Mouse (Mus musculus): ENCODE measurements around the gene Ces1d. TPM values are rescaled to one million over a fixed set of nuclear protein-coding genes. Genes with fewer than 3 reads are reported as not detected.

The Ces1d gene
- polyA plus RNA-seq, 1 experiment, result not detected

DNA sequence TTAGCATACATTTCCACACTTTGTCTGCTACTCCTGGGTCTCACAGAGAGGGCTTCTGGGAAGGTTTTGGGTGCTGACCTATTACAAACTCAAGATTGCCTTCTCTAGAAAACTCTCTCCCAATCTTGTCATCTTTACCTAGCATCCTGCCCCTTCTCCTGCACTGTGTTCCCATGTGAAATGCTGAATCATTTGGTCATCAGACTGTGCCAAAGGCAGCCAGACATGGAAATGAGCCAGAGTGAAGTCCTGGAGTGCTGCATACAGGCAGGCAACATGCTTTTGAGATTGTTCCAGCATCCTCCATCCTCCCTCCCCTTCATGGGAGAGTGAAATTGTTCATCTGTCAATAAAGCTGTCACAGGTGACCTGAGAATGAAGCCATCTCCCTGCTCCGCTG is 46.2 kb downstream of the Ces1d start:
- TF ChIP-seq CTCF (IDR thresholded peaks at IDR 0.05; ENCODE audit: low read depth, low read length) (no peak), POLR2A (IDR thresholded peaks at IDR 0.05; ENCODE audit: borderline replicate concordance, low read depth, low read length) (no peak)
- H3K27ac ChIP-seq (ENCODE audit: insufficient read depth, low read depth, low read length), result no peak overlapping the region
- no peak overlapping the region for H3K4me3 ChIP-seq (ENCODE audit: insufficient read depth, low read length)
- no peaks in the 10 kb centered on the region for H3K4me1 ChIP-seq (ENCODE audit: control insufficient read depth, insufficient read depth, low read length)

DNA sequence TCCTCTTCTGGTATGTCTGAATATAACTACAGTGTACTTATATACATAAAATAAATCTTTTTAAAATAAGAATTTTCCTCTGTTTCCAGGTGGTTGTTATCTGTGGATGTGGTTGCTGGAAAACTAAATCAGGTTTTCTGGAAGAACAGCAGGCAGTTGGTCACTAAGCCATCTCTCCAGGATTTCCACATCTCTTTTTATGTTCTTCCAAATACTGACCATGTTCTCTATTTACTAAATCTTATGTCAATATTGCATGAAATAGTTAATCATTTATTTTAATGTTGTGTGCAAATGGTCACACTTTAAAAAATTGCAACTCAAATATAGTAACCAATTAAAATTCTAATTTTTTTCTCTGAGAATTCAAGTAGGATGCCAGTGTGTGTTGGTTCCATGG is 50.3 kb downstream of the Ces1d start:
- Histone ChIP-seq H3K4me1 (ENCODE audit: control insufficient read depth, insufficient read depth, low read length) (no peaks in the 10 kb centered on the region), H3K27ac (ENCODE audit: insufficient read depth, low read depth, low read length) (no peak overlapping the region), H3K4me3 (ENCODE audit: insufficient read depth, low read length) (no peak overlapping the region)
- TF ChIP-seq CTCF (IDR thresholded peaks at IDR 0.05; ENCODE audit: low read depth, low read length) (no peak), POLR2A (IDR thresholded peaks at IDR 0.05; ENCODE audit: borderline replicate concordance, low read depth, low read length) (no peak)

DNA sequence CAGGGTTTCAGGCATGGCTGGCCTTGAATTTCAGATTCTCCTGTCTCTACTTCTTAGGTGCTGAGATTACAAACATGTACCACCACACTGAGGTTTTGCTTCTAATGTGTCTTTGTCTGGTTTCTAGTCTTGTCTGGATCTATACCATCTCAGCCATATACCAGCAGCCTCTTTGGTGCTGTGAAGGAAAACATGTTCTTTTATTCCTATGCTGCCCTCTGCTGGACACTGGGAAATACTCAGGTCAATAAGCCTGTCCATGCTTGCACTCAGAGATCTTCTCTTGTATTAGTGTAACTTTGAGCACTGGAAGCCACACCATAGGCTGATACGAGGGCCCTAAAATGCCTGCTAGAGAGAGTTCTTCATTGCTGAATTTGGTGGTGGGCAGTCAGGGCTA is 56.9 kb downstream of the Ces1d start:
- H3K4me3 ChIP-seq (ENCODE audit: insufficient read depth, low read length), result no peak overlapping the region
- no peak overlapping the region for H3K27ac ChIP-seq (ENCODE audit: insufficient read depth, low read depth, low read length)
- TF ChIP-seq CTCF (IDR thresholded peaks at IDR 0.05; ENCODE audit: low read depth, low read length) (no peak), POLR2A (IDR thresholded peaks at IDR 0.05; ENCODE audit: borderline replicate concordance, low read depth, low read length) (no peak)
- H3K4me1 ChIP-seq (ENCODE audit: control insufficient read depth, insufficient read depth, low read length), result no peaks in the 10 kb centered on the region

DNA sequence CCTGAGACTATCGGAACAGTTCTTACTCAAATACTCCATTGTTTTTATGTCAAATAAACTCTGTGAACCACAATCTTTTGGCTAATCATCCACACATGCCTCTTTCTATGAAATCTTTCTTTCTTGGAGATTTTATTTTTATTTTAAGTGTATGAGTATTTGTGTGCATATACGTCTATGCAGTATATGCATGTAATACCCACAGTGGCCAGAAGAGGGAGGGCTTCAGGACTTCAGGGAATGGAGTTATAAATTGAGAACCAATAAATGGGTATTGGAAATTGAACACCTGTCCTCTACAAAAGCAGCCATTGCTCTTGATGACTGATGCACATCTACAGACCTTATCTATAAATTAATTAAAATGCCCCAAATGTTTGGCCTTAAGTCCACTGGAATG is 65.4 kb downstream of the Ces1d start:
- H3K4me1 ChIP-seq (ENCODE audit: control insufficient read depth, insufficient read depth, low read length), result no peaks in the 10 kb centered on the region

DNA sequence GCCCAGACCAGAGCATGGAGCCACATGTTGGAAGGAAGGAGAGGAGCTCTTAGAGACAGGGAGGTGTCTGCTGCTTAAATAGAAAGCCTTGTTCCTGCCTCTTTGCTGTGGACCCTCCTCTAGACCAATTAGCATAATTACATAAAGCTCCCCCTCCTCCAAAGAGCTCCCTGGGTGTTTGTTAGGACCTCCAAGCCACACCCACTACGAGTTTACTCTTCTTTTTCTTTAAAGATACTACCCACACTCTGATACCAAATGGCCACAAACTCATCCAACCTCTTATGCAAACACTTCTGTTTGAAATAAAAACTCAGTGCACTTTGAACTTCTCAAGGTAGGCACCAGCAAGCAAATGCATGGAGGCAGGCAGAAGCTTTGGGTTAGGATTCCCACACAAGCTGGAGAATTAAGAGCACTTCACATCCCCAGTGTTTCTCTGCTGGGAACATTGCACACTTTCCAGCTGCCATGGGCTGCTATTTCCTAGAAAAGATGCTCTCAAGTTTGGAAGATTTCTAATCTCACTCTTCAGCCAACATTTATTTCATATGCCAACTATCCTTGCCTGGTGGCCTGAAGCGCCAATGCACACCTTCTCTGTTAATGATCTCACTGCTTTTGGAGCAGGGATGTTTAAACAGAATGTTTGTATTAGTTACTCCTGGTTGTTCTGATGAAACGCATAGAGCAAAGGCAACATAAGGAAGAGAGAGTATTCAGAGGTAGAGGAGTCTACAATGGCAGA is 66.2 kb downstream of the Ces1d start, which contains the start of gene Ces1c:
Ces1c (minus strand) TSS at position 51 of the 748 bp plus-strand sequence.
- Histone ChIP-seq H3K4me1 (ENCODE audit: control insufficient read depth, insufficient read depth, low read length) (no peaks in the 10 kb centered on the region), H3K27ac (ENCODE audit: insufficient read depth, low read depth, low read length) (no peak within 1 kb of the TSS)

More for the DNA sequence above, 65.4 kb downstream of the Ces1d start:
- TF ChIP-seq CTCF (IDR thresholded peaks at IDR 0.05; ENCODE audit: low read depth, low read length) (no peak), POLR2A (IDR thresholded peaks at IDR 0.05; ENCODE audit: borderline replicate concordance, low read depth, low read length) (no peak)
- Histone ChIP-seq H3K27ac (ENCODE audit: insufficient read depth, low read depth, low read length) (no peak overlapping the region), H3K4me3 (ENCODE audit: insufficient read depth, low read length) (no peak overlapping the region)

DNA sequence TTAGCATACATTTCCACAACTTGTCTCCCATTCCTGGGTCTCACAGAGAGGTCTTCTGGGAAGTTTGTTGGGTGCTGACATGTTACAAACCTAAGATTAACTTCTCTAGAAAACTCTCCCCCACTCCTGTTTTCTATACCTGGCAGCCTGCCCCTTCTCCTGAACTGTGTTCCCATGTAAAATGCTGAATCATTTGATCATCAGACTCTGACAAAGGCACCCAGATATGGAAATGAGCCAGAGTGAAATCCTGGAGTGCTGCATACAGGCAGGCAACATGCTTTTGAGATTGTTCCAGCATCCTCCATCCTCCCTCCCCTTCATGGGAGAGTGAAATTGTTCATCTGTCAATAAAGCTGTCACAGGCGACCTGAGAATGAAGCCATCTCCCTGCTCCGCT is 71.2 kb downstream of the Ces1d start:
- TF ChIP-seq POLR2A (IDR thresholded peaks at IDR 0.05; ENCODE audit: borderline replicate concordance, low read depth, low read length) (no peak), CTCF (IDR thresholded peaks at IDR 0.05; ENCODE audit: low read depth, low read length) (no peak)
- Histone ChIP-seq H3K4me1 (ENCODE audit: control insufficient read depth, insufficient read depth, low read length) (no peaks in the 10 kb centered on the region), H3K4me3 (ENCODE audit: insufficient read depth, low read length) (no peak overlapping the region), H3K27ac (ENCODE audit: insufficient read depth, low read depth, low read length) (no peak overlapping the region)

More for the DNA sequence above, 66.2 kb downstream of the Ces1d start, which contains the start of gene Ces1c:
- no peak for TF ChIP-seq POLR2A (IDR thresholded peaks at IDR 0.05; ENCODE audit: borderline replicate concordance, low read depth, low read length)
- TF ChIP-seq CTCF (IDR thresholded peaks at IDR 0.05; ENCODE audit: low read depth, low read length), result no peak
- no peak within 1 kb of the TSS for H3K4me3 ChIP-seq (ENCODE audit: insufficient read depth, low read length)

DNA sequence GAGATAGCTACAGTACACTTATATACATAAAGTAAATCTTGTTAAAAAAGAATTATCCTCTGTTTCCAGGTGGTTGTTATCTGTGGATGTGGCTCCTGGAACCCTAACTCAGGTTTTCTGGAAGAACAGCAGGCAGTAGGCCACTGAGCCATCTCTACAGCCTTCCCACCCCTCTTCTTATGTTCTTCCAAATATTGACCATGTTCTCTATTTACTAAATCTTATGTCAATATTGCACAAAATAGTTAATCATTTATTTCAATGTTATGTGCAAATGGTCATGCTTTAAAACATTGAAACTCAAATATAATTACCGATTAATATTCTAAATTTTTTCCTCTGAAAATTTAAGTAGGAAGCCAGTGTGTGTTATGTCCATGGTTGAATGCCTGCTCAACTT is 75.6 kb downstream of the Ces1d start:
- TF ChIP-seq CTCF (IDR thresholded peaks at IDR 0.05; ENCODE audit: low read depth, low read length) (no peak), POLR2A (IDR thresholded peaks at IDR 0.05; ENCODE audit: borderline replicate concordance, low read depth, low read length) (no peak)
- Histone ChIP-seq H3K4me3 (ENCODE audit: insufficient read depth, low read length) (no peak overlapping the region), H3K27ac (ENCODE audit: insufficient read depth, low read depth, low read length) (no peak overlapping the region), H3K4me1 (ENCODE audit: control insufficient read depth, insufficient read depth, low read length) (no peaks in the 10 kb centered on the region)

Other genes starting within 250 kb of the Ces1d start
- gene Slc6a2, start 237.8 kb downstream of the Ces1d start, polyA plus RNA-seq (2012; ENCODE audit: insufficient read depth, insufficient read length, missing spikeins), result not detected in 2 replicates
- gene Ces1a, start 149.6 kb downstream of the Ces1d start, polyA plus RNA-seq (2012; ENCODE audit: insufficient read depth, insufficient read length, missing spikeins), result not detected in 2 replicates
- not detected in 2 replicates for gene Ces1b, start 117.8 kb downstream of the Ces1d start, polyA plus RNA-seq (2012; ENCODE audit: insufficient read depth, insufficient read length, missing spikeins)
- gene Ces1c, start 66.6 kb downstream of the Ces1d start, polyA plus RNA-seq (2012; ENCODE audit: insufficient read depth, insufficient read length, missing spikeins), result not detected in 2 replicates
- not detected in 2 replicates for gene Ces1e, start 31.8 kb upstream of the Ces1d start, polyA plus RNA-seq (2012; ENCODE audit: insufficient read depth, insufficient read length, missing spikeins)
- gene Ces1f, start 81.9 kb upstream of the Ces1d start, polyA plus RNA-seq (2012; ENCODE audit: insufficient read depth, insufficient read length, missing spikeins), result not detected in 2 replicates
- not detected in 2 replicates for gene Ces1g, start 139.5 kb upstream of the Ces1d start, polyA plus RNA-seq (2012; ENCODE audit: insufficient read depth, insufficient read length, missing spikeins)
- gene Ces1h, start 181.9 kb upstream of the Ces1d start, polyA plus RNA-seq (2012; ENCODE audit: insufficient read depth, insufficient read length, missing spikeins), result not detected in 2 replicates

All from bone marrow macrophage, adult 2 months (primary cell).